Mouse (Mus musculus): ENCODE measurements around the gene Mamdc4. TPM values are rescaled to one million over a fixed set of nuclear protein-coding genes. Genes with fewer than 3 reads are reported as not detected.

Gene Mamdc4
- 2.5 and 2.7 TPM in 2 replicates for polyA plus RNA-seq (2012)

GRCm38 (mm10) chr2:25574579-25575431 is at the start of gene Mamdc4, which contains the start of gene Phpt1:
Gene Mamdc4, minus strand, starts transcription at chr2:25574845.
Gene Phpt1, minus strand, starts transcription at chr2:25575224.

GRCm38 (mm10) chr2:25621229-25622200 is 46.9 kb upstream of the Mamdc4 start, which contains the start of gene Tmem141:
Gene Tmem141, minus strand, starts transcription at chr2:25622005.

GRCm38 (mm10) chr2:25617578-25617977 is 42.9 kb upstream of the Mamdc4 start, which contains the start of gene Ccdc183:
Gene Ccdc183, minus strand, starts transcription at chr2:25617678.

GRCm38 (mm10) chr2:25607761-25608622 is 33.3 kb upstream of the Mamdc4 start, which contains the start of gene Rabl6:
Gene Rabl6, minus strand, starts transcription at chr2:25608521.

GRCm38 (mm10) chr2:25581294-25581864 is 6.7 kb upstream of the Mamdc4 start, which contains the start of gene Ajm1:
Gene Ajm1, minus strand, starts transcription at chr2:25581757.

GRCm38 (mm10) chr2:25557221-25557963 is 17.3 kb downstream of the Mamdc4 start, which contains the start of gene Edf1:
Gene Edf1, plus strand, starts transcription at chr2:25557847.

GRCm38 (mm10) chr2:25546811-25547491 is 27.7 kb downstream of the Mamdc4 start, which contains the start of gene Traf2:
Gene Traf2, minus strand, starts transcription at chr2:25546940.

Other genes starting within 250 kb of the Mamdc4 start
- gene Man1b1, start 242.5 kb downstream of the Mamdc4 start, polyA plus RNA-seq (2012), result 27.2 and 28.1 TPM in 2 replicates
- gene Dpp7, start 218.5 kb downstream of the Mamdc4 start, polyA plus RNA-seq (2012), result 6.3 and 7.2 TPM in 2 replicates
- 16.7 and 24.2 TPM in 2 replicates for gene Uap1l1, start 209.2 kb downstream of the Mamdc4 start, polyA plus RNA-seq (2012)
- 35.8 and 46.8 TPM in 2 replicates for gene Sapcd2, start 202.5 kb downstream of the Mamdc4 start, polyA plus RNA-seq (2012)
- gene Entpd2, start 179.0 kb downstream of the Mamdc4 start, polyA plus RNA-seq (2012), result 0.09 and 0.39 TPM in 2 replicates
- 2.3 and 6.0 TPM in 2 replicates for gene Npdc1, start 175.5 kb downstream of the Mamdc4 start, polyA plus RNA-seq (2012)
- gene Fut7, start 151.6 kb downstream of the Mamdc4 start, polyA plus RNA-seq (2012), result 19.2 and 28.1 TPM in 2 replicates
- 58.0 and 85.3 TPM in 2 replicates for gene Abca2, start 146.1 kb downstream of the Mamdc4 start, polyA plus RNA-seq (2012)
- 0.61 TPM in 1 of 2 replicates, not detected in the other for gene Clic3, start 118.0 kb downstream of the Mamdc4 start, polyA plus RNA-seq (2012)
- gene Paxx, start 113.8 kb downstream of the Mamdc4 start, polyA plus RNA-seq (2012), result 81.2 and 90.9 TPM in 2 replicates
- gene Ptgds, start 104.8 kb downstream of the Mamdc4 start, polyA plus RNA-seq (2012), result 0.83 and 1.2 TPM in 2 replicates
- not detected in 2 replicates for gene Lcn12, start 80.9 kb downstream of the Mamdc4 start, polyA plus RNA-seq (2012)
- 39.7 and 48.0 TPM in 2 replicates for gene Fbxw5, start 74.1 kb downstream of the Mamdc4 start, polyA plus RNA-seq (2012)
- 0.13 and 0.45 TPM in 2 replicates for gene C8g, start 73.1 kb downstream of the Mamdc4 start, polyA plus RNA-seq (2012)
- 11.8 and 12.9 TPM in 2 replicates for gene Traf2, start 27.9 kb downstream of the Mamdc4 start, polyA plus RNA-seq (2012)
- gene Edf1, start 17.0 kb downstream of the Mamdc4 start, polyA plus RNA-seq (2012), result 607 and 733 TPM in 2 replicates
- gene Phpt1, start 379 bp upstream of the Mamdc4 start, polyA plus RNA-seq (2012), result 14.1 and 16.5 TPM in 2 replicates
- 0.37 and 0.81 TPM in 2 replicates for gene Ajm1, start 6.9 kb upstream of the Mamdc4 start, polyA plus RNA-seq (2012)
- gene Rabl6, start 33.7 kb upstream of the Mamdc4 start, polyA plus RNA-seq (2012), result 76.2 and 87.1 TPM in 2 replicates
- not detected in 2 replicates for gene Ccdc183, start 42.8 kb upstream of the Mamdc4 start, polyA plus RNA-seq (2012)
- gene Tmem141, start 47.2 kb upstream of the Mamdc4 start, polyA plus RNA-seq (2012), result 11.4 and 11.5 TPM in 2 replicates
- 0.49 and 1.0 TPM in 2 replicates for gene Fcna, start 53.2 kb upstream of the Mamdc4 start, polyA plus RNA-seq (2012)
- gene Lcn8, start 78.3 kb upstream of the Mamdc4 start, polyA plus RNA-seq (2012), result not detected in 2 replicates
- not detected in 2 replicates for gene Lcn5, start 83.1 kb upstream of the Mamdc4 start, polyA plus RNA-seq (2012)
- gene Lcn6, start 101.9 kb upstream of the Mamdc4 start, polyA plus RNA-seq (2012), result not detected in 2 replicates
- gene Lcn10, start 107.9 kb upstream of the Mamdc4 start, polyA plus RNA-seq (2012), result not detected in 2 replicates
- gene Obp2a, start 125.2 kb upstream of the Mamdc4 start, polyA plus RNA-seq (2012), result not detected in 2 replicates
- gene Bmyc, start 131.9 kb upstream of the Mamdc4 start, polyA plus RNA-seq (2012), result 115 and 133 TPM in 2 replicates
- gene Obp2b, start 162.2 kb upstream of the Mamdc4 start, polyA plus RNA-seq (2012), result not detected in 2 replicates
- not detected in 2 replicates for gene Lcn3, start 190.7 kb upstream of the Mamdc4 start, polyA plus RNA-seq (2012)
- gene Lcn11, start 202.2 kb upstream of the Mamdc4 start, polyA plus RNA-seq (2012), result not detected in 2 replicates
- gene Gm13539, start 207.4 kb upstream of the Mamdc4 start, polyA plus RNA-seq (2012), result not detected in 2 replicates
- gene Glt6d1, start 241.0 kb upstream of the Mamdc4 start, polyA plus RNA-seq (2012), result not detected in 2 replicates
- gene Lcn9, start 248.3 kb upstream of the Mamdc4 start, polyA plus RNA-seq (2012), result not detected in 2 replicates